Mouse (Mus musculus): ENCODE results near the gene Batf2. TPM values are rescaled to one million over a fixed set of nuclear protein-coding genes. Genes with fewer than 3 reads are reported as not detected.
A peak's percentile ranks its signal among the peaks of the same experiment; 100 is the strongest.

Batf2 gene
- polyA plus RNA-seq, 1 experiment, result 0.05 TPM

DNA sequence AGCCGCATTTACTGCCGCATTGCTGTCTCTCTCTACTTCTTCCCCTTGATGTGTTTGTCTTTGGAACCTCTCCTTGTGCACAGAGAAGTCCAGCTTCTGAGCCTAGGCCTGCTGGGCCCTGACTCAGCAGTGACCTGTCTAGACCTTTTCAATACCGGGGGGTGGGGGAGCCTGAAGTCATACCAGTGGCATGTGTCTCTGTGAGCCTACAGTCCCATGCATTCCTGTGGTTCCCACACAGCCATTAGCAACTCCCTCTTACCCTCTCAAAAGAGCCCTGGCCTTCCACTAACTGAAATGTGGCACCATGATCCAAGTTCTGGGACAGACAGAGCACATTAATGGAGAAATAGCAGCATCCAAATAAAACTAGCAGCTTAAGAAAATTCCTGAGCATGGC lies 4.4 kb upstream of the Batf2 start:
- H3K4me3 ChIP-seq, result no peak overlapping the region

DNA sequence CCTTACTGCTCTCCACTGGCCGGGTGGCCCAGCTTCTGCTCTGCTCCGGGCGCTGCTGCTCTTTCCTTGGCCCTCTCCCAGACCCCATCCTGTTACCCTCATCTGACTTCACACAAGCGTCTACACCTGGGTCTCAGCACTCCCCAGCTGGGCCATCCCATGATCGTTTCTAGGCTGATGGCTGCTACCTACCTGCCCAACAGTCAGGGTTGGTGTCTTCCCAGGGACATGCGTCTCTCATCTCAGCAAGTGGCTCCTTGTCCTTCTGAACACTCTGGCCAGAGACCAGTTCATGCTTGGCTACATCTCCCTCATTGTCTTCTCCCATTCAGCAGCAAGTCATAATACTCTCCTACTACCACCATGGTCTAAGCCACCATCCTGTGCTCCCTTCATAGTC lies 1.1 kb upstream of the Batf2 start:
- Histone ChIP-seq H3K36me3 (ENCODE audit: control insufficient read depth, insufficient read depth) (peaks cover 4% of the 10 kb centered on the region), H3K79me2 (ENCODE audit: control insufficient read depth, insufficient read depth) (no peaks in the 10 kb centered on the region), H3K27me3 (ENCODE audit: control insufficient read depth, insufficient read depth, insufficient read length) (no peaks in the 10 kb centered on the region), H3K4me2 (ENCODE audit: low read depth) (peak overlapping the region; percentile 84), H3ac (ENCODE audit: control insufficient read depth, insufficient read length) (no peak overlapping the region), H3K4me3 (peak overlapping the region; percentile 81)
- TF ChIP-seq TCF12 (IDR thresholded peaks at IDR 0.05; ENCODE audit: insufficient read depth, poor library complexity, severe bottlenecking) (no peak), POLR2A (IDR thresholded peaks at IDR 0.05; ENCODE audit: insufficient read length, low read depth) (no peak), MYOG (IDR thresholded peaks at IDR 0.05; ENCODE audit: control insufficient read depth in 1 of 3, insufficient read depth in 1 of 3, insufficient read length in 2 of 3, low read depth in 2 of 3) (no peak), TCF3 (IDR thresholded peaks at IDR 0.05; ENCODE audit: insufficient read length, low read depth) (no peak), MAX (IDR thresholded peaks at IDR 0.05; ENCODE audit: low read depth) (no peak), POLR2AphosphoS2 (IDR thresholded peaks at IDR 0.05; ENCODE audit: insufficient read length, low read depth) (no peak), SRF (IDR thresholded peaks at IDR 0.05; ENCODE audit: control insufficient read depth, insufficient read length, low read depth) (no peak), USF1 (IDR thresholded peaks at IDR 0.05; ENCODE audit: low read depth) (no peak), MYOD1 (IDR thresholded peaks at IDR 0.05; ENCODE audit: control insufficient read depth in 1 of 3, insufficient read length in 2 of 3, low read depth in 2 of 3) (no peak), CEBPB (IDR thresholded peaks at IDR 0.05; ENCODE audit: insufficient read depth, poor library complexity, severe bottlenecking) (no peak), E2F4 (IDR thresholded peaks at IDR 0.05; ENCODE audit: insufficient read depth) (no peak)

More for the DNA sequence above, 4.4 kb upstream of the Batf2 start:
- no peak overlapping the region for H3ac ChIP-seq (ENCODE audit: control insufficient read depth, insufficient read length)
- peak overlapping the region; percentile 27 for H3K4me2 ChIP-seq (ENCODE audit: low read depth)
- peaks cover 4% of the 10 kb centered on the region for H3K36me3 ChIP-seq (ENCODE audit: control insufficient read depth, insufficient read depth)
- TF ChIP-seq MYOD1 (IDR thresholded peaks at IDR 0.05; ENCODE audit: control insufficient read depth in 1 of 3, insufficient read length in 2 of 3, low read depth in 2 of 3), result peak in 1 of 3 experiments; percentile 6
- no peak for TF ChIP-seq POLR2A (IDR thresholded peaks at IDR 0.05; ENCODE audit: insufficient read length, low read depth)
- H3K27me3 ChIP-seq (ENCODE audit: control insufficient read depth, insufficient read depth, insufficient read length), result no peaks in the 10 kb centered on the region
- no peaks in the 10 kb centered on the region for H3K79me2 ChIP-seq (ENCODE audit: control insufficient read depth, insufficient read depth)

DNA sequence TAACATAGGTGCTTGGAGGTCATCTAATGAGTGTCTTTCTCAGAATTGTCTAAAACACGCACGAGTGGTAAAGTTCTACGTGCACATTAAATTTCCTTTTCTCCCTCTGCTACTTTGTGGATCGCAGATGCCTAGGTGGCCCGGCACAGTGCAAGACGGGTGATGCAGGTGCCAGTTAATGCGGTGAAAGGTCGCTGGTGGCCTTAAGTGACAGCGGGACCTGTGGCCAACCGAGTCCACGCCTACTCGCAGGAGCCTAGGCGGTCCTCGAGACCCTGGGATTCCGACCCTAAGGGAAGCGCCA lies 457 bp upstream of the Batf2 start:
- Histone ChIP-seq H3K4me2 (ENCODE audit: low read depth) (peak overlapping the region; percentile 84), H3K79me2 (ENCODE audit: control insufficient read depth, insufficient read depth) (no peaks in the 10 kb centered on the region), H3K27me3 (ENCODE audit: control insufficient read depth, insufficient read depth, insufficient read length) (peaks cover 2% of the 10 kb centered on the region), H3ac (ENCODE audit: control insufficient read depth, insufficient read length) (peak overlapping the region; percentile 61), H3K36me3 (ENCODE audit: control insufficient read depth, insufficient read depth) (peaks cover 2% of the 10 kb centered on the region), H3K4me3 (peak overlapping the region; percentile 81)
- no peak for TF ChIP-seq SRF (IDR thresholded peaks at IDR 0.05; ENCODE audit: control insufficient read depth, insufficient read length, low read depth)
- TF ChIP-seq USF1 (IDR thresholded peaks at IDR 0.05; ENCODE audit: low read depth), result no peak
- no peak for TF ChIP-seq POLR2AphosphoS2 (IDR thresholded peaks at IDR 0.05; ENCODE audit: insufficient read length, low read depth)
- TF ChIP-seq POLR2A (IDR thresholded peaks at IDR 0.05; ENCODE audit: insufficient read length, low read depth), result no peak
- no peak for TF ChIP-seq REST (IDR thresholded peaks at IDR 0.05; ENCODE audit: insufficient read depth, insufficient read length)
- no peak for TF ChIP-seq TCF3 (IDR thresholded peaks at IDR 0.05; ENCODE audit: insufficient read length, low read depth)
- no peak for TF ChIP-seq CEBPB (IDR thresholded peaks at IDR 0.05; ENCODE audit: insufficient read depth, poor library complexity, severe bottlenecking)
- no peak for TF ChIP-seq E2F4 (IDR thresholded peaks at IDR 0.05; ENCODE audit: insufficient read depth)
- TF ChIP-seq MYOG (IDR thresholded peaks at IDR 0.05; ENCODE audit: control insufficient read depth in 1 of 3, insufficient read depth in 1 of 3, insufficient read length in 2 of 3, low read depth in 2 of 3), result no peak
- TF ChIP-seq MAX (IDR thresholded peaks at IDR 0.05; ENCODE audit: low read depth), result no peak
- TF ChIP-seq TCF12 (IDR thresholded peaks at IDR 0.05; ENCODE audit: insufficient read depth, poor library complexity, severe bottlenecking), result no peak
- no peak for TF ChIP-seq MYOD1 (IDR thresholded peaks at IDR 0.05; ENCODE audit: control insufficient read depth in 1 of 3, insufficient read length in 2 of 3, low read depth in 2 of 3)

DNA sequence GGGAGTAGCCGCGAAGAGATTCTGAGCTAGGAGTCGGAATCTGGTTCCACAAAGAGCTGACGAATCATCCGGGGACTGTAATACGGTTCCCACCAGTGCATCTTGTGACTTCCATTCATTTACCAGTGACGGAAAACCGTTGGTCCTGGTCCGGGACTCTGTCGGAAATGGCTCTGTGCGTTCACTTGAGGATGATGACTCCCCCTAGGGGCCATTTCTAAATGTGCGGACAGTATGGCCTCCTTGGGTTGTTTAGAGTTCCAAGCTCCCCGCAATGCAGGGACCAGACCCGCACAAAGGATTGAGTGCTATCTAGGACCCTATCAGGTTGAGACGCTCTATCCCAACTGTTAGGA lies 589 bp downstream of the Batf2 start, which contains the start of gene Arl2:
Gene Arl2 (minus strand): TSS at position 155 of the 356 bp plus-strand sequence.
- Histone ChIP-seq H3K4me2 (ENCODE audit: low read depth) (peak within 1 kb of the TSS; percentile 92), H3ac (ENCODE audit: control insufficient read depth, insufficient read length) (peak within 1 kb of the TSS; percentile 61), H3K4me3 (peak within 1 kb of the TSS; percentile 81), H3K27me3 (ENCODE audit: control insufficient read depth, insufficient read depth, insufficient read length) (peaks cover 10% of the 10 kb centered on the region), H3K79me2 (ENCODE audit: control insufficient read depth, insufficient read depth) (no peaks in the 10 kb centered on the region), H3K36me3 (ENCODE audit: control insufficient read depth, insufficient read depth) (no peaks in the 10 kb centered on the region)
- no peak for TF ChIP-seq POLR2A (IDR thresholded peaks at IDR 0.05; ENCODE audit: insufficient read length, low read depth)

DNA sequence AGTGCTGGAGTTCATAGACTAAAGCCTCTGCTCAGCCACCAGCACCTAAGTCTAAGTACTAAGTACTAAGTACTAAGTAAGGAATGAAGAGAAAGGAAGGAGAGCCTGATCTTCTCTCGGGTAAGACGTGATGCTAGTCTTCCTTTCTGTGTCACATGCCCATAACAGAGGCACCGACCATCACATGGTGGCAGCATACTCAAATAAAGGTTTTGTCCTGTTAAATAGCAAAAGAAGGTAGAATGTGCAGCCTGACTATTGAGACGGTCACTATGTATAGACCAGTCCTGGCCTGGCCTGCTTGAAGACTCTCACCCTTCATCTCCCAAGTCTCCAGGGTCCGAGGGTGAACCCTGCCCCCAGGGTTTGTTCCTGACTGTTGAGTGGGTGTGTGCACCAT lies 4.1 kb downstream of the Batf2 start:
- H3ac ChIP-seq (ENCODE audit: control insufficient read depth, insufficient read length), result no peak overlapping the region
- H3K27me3 ChIP-seq (ENCODE audit: control insufficient read depth, insufficient read depth, insufficient read length), result peaks cover 22% of the 10 kb centered on the region
- H3K4me2 ChIP-seq (ENCODE audit: low read depth), result no peak overlapping the region
- H3K79me2 ChIP-seq (ENCODE audit: control insufficient read depth, insufficient read depth), result no peaks in the 10 kb centered on the region
- TF ChIP-seq MYOD1 (IDR thresholded peaks at IDR 0.05; ENCODE audit: control insufficient read depth in 1 of 3, insufficient read length in 2 of 3, low read depth in 2 of 3) (no peak), USF1 (IDR thresholded peaks at IDR 0.05; ENCODE audit: low read depth) (no peak), REST (IDR thresholded peaks at IDR 0.05; ENCODE audit: insufficient read depth, insufficient read length) (no peak), MYOG (IDR thresholded peaks at IDR 0.05; ENCODE audit: control insufficient read depth in 1 of 3, insufficient read depth in 1 of 3, insufficient read length in 2 of 3, low read depth in 2 of 3) (no peak), TCF3 (IDR thresholded peaks at IDR 0.05; ENCODE audit: insufficient read length, low read depth) (no peak), E2F4 (IDR thresholded peaks at IDR 0.05; ENCODE audit: insufficient read depth) (no peak), TCF12 (IDR thresholded peaks at IDR 0.05; ENCODE audit: insufficient read depth, poor library complexity, severe bottlenecking) (no peak), POLR2A (IDR thresholded peaks at IDR 0.05; ENCODE audit: insufficient read length, low read depth) (no peak), SRF (IDR thresholded peaks at IDR 0.05; ENCODE audit: control insufficient read depth, insufficient read length, low read depth) (no peak), CEBPB (IDR thresholded peaks at IDR 0.05; ENCODE audit: insufficient read depth, poor library complexity, severe bottlenecking) (no peak), MAX (IDR thresholded peaks at IDR 0.05; ENCODE audit: low read depth) (no peak), POLR2AphosphoS2 (IDR thresholded peaks at IDR 0.05; ENCODE audit: insufficient read length, low read depth) (no peak)
- H3K36me3 ChIP-seq (ENCODE audit: control insufficient read depth, insufficient read depth), result no peaks in the 10 kb centered on the region
- no peak overlapping the region for H3K4me3 ChIP-seq
